Mouse (Mus musculus): ENCODE measurements at regions not wholly inside any gene's neighbourhood (a gene's known extent, or its start where the extent isn't known, plus 50 kb on each side); places are given as distances from the start of the nearest gene placed in this dataset.

- H3K4me1 ChIP-seq (ENCODE audit: control insufficient read depth, insufficient read depth, low read length): no peaks in the 10 kb centered on the region
- ATAC-seq (replicated peaks; ENCODE audit: insufficient number of reproducible peaks, low FRiP score, low TSS enrichment, low read depth): no peak
- no peaks in the 10 kb centered on the region for H3K27me3 ChIP-seq (ENCODE audit: control insufficient read depth, insufficient read depth, low read length)
- no peaks in the 10 kb centered on the region for H3K9me3 ChIP-seq (replicated peaks; ENCODE audit: control insufficient read depth, low read length)
- no peak overlapping the region for H3K4me3 ChIP-seq (ENCODE audit: low read depth, low read length)
- H3K27ac ChIP-seq (replicated peaks; ENCODE audit: low read depth, low read length): no peak overlapping the region
- DNase-seq (ENCODE audit: low spot score): no peak
- no peak overlapping the region for H3K4me2 ChIP-seq (ENCODE audit: low read depth, low read length)
- WGBS: 81% methylated on average over 6 of the region's 6 CpGs
- H3K36me3 ChIP-seq (replicated peaks; ENCODE audit: control insufficient read depth, insufficient read depth, low read depth, low read length): no peaks in the 10 kb centered on the region
- no peak overlapping the region for H3K9ac ChIP-seq (replicated peaks; ENCODE audit: low read length)
Measured at GRCm38 (mm10) chr3:15071030-15071883, 185.2 kb downstream of the Car2 start.

- WGBS: 87% methylated on average over 2 of the region's 2 CpGs
- H3K9me3 ChIP-seq (replicated peaks; ENCODE audit: control insufficient read depth, low read length): no peaks in the 10 kb centered on the region
Measured at GRCm38 (mm10) chr3:15073405-15073804, 187.3 kb downstream of the Car2 start.

GRCm38 (mm10) chr3:15073847-15074246 lies 187.8 kb downstream of the Car2 start:
- no peaks in the 10 kb centered on the region for H3K9me3 ChIP-seq (replicated peaks; ENCODE audit: control insufficient read depth, low read length)
- WGBS: 62% methylated on average over 1 of the region's 1 CpGs
- ATAC-seq (replicated peaks; ENCODE audit: insufficient number of reproducible peaks, low FRiP score, low TSS enrichment, low read depth) (no peak), DNase-seq (ENCODE audit: low spot score) (no peak)
- H3K4me1 ChIP-seq (ENCODE audit: control insufficient read depth, insufficient read depth, low read length): no peaks in the 10 kb centered on the region
- no peak overlapping the region for H3K9ac ChIP-seq (replicated peaks; ENCODE audit: low read length)
- no peaks in the 10 kb centered on the region for H3K27me3 ChIP-seq (ENCODE audit: control insufficient read depth, insufficient read depth, low read length)
- H3K36me3 ChIP-seq (replicated peaks; ENCODE audit: control insufficient read depth, insufficient read depth, low read depth, low read length): no peaks in the 10 kb centered on the region
- no peak overlapping the region for H3K4me3 ChIP-seq (ENCODE audit: low read depth, low read length)
- H3K27ac ChIP-seq (replicated peaks; ENCODE audit: low read depth, low read length): no peak overlapping the region
- H3K4me2 ChIP-seq (ENCODE audit: low read depth, low read length): no peak overlapping the region

More at GRCm38 (mm10) chr3:15073405-15073804, 187.3 kb downstream of the Car2 start:
- Histone ChIP-seq H3K4me2 (ENCODE audit: low read depth, low read length) (no peak overlapping the region), H3K4me1 (ENCODE audit: control insufficient read depth, insufficient read depth, low read length) (no peaks in the 10 kb centered on the region), H3K9ac (replicated peaks; ENCODE audit: low read length) (no peak overlapping the region), H3K36me3 (replicated peaks; ENCODE audit: control insufficient read depth, insufficient read depth, low read depth, low read length) (no peaks in the 10 kb centered on the region), H3K4me3 (ENCODE audit: low read depth, low read length) (no peak overlapping the region), H3K27ac (replicated peaks; ENCODE audit: low read depth, low read length) (no peak overlapping the region), H3K27me3 (ENCODE audit: control insufficient read depth, insufficient read depth, low read length) (no peaks in the 10 kb centered on the region)
- DNase-seq (ENCODE audit: low spot score) (no peak), ATAC-seq (replicated peaks; ENCODE audit: insufficient number of reproducible peaks, low FRiP score, low TSS enrichment, low read depth) (no peak)

GRCm38 (mm10) chr3:15074949-15075348 lies 188.9 kb downstream of the Car2 start:
- Histone ChIP-seq H3K9ac (replicated peaks; ENCODE audit: low read length) (no peak overlapping the region), H3K4me3 (ENCODE audit: low read depth, low read length) (no peak overlapping the region), H3K4me1 (ENCODE audit: control insufficient read depth, insufficient read depth, low read length) (no peaks in the 10 kb centered on the region), H3K27me3 (ENCODE audit: control insufficient read depth, insufficient read depth, low read length) (no peaks in the 10 kb centered on the region), H3K36me3 (replicated peaks; ENCODE audit: control insufficient read depth, insufficient read depth, low read depth, low read length) (no peaks in the 10 kb centered on the region), H3K9me3 (replicated peaks; ENCODE audit: control insufficient read depth, low read length) (no peaks in the 10 kb centered on the region), H3K27ac (replicated peaks; ENCODE audit: low read depth, low read length) (no peak overlapping the region), H3K4me2 (ENCODE audit: low read depth, low read length) (no peak overlapping the region)
- no peak for ATAC-seq (replicated peaks; ENCODE audit: insufficient number of reproducible peaks, low FRiP score, low TSS enrichment, low read depth)
- DNase-seq (ENCODE audit: low spot score): no peak

- WGBS: 61% methylated on average over 1 of the region's 1 CpGs
Measured at GRCm38 (mm10) chr3:15090124-15090523, 204.1 kb downstream of the Car2 start.

GRCm38 (mm10) chr3:15098206-15098817 lies 212.2 kb downstream of the Car2 start:
- H3K9ac ChIP-seq (replicated peaks; ENCODE audit: low read length): no peak overlapping the region
- no peaks in the 10 kb centered on the region for H3K27me3 ChIP-seq (ENCODE audit: control insufficient read depth, insufficient read depth, low read length)
- 47% methylated on average over 6 of the region's 6 CpGs for WGBS
- H3K4me2 ChIP-seq (ENCODE audit: low read depth, low read length): no peak overlapping the region
- ATAC-seq (replicated peaks; ENCODE audit: insufficient number of reproducible peaks, low FRiP score, low TSS enrichment, low read depth): no peak
- no peaks in the 10 kb centered on the region for H3K9me3 ChIP-seq (replicated peaks; ENCODE audit: control insufficient read depth, low read length)
- H3K36me3 ChIP-seq (replicated peaks; ENCODE audit: control insufficient read depth, insufficient read depth, low read depth, low read length): no peaks in the 10 kb centered on the region
- peak; percentile 9 for DNase-seq (ENCODE audit: low spot score)
- no peaks in the 10 kb centered on the region for H3K4me1 ChIP-seq (ENCODE audit: control insufficient read depth, insufficient read depth, low read length)
- no peak overlapping the region for H3K27ac ChIP-seq (replicated peaks; ENCODE audit: low read depth, low read length)
- H3K4me3 ChIP-seq (ENCODE audit: low read depth, low read length): no peak overlapping the region

More at GRCm38 (mm10) chr3:15090124-15090523, 204.1 kb downstream of the Car2 start:
- Histone ChIP-seq H3K9me3 (replicated peaks; ENCODE audit: control insufficient read depth, low read length) (no peaks in the 10 kb centered on the region), H3K4me2 (ENCODE audit: low read depth, low read length) (no peak overlapping the region), H3K4me3 (ENCODE audit: low read depth, low read length) (no peak overlapping the region), H3K9ac (replicated peaks; ENCODE audit: low read length) (no peak overlapping the region), H3K27me3 (ENCODE audit: control insufficient read depth, insufficient read depth, low read length) (no peaks in the 10 kb centered on the region), H3K27ac (replicated peaks; ENCODE audit: low read depth, low read length) (no peak overlapping the region), H3K4me1 (ENCODE audit: control insufficient read depth, insufficient read depth, low read length) (no peaks in the 10 kb centered on the region), H3K36me3 (replicated peaks; ENCODE audit: control insufficient read depth, insufficient read depth, low read depth, low read length) (no peaks in the 10 kb centered on the region)
- no peak for ATAC-seq (replicated peaks; ENCODE audit: insufficient number of reproducible peaks, low FRiP score, low TSS enrichment, low read depth)
- no peak for DNase-seq (ENCODE audit: low spot score)

GRCm38 (mm10) chr3:15098981-15099380 lies 212.9 kb downstream of the Car2 start:
- H3K9me3 ChIP-seq (replicated peaks; ENCODE audit: control insufficient read depth, low read length): no peaks in the 10 kb centered on the region
- no peak overlapping the region for H3K27ac ChIP-seq (replicated peaks; ENCODE audit: low read depth, low read length)
- no peak overlapping the region for H3K4me3 ChIP-seq (ENCODE audit: low read depth, low read length)
- H3K36me3 ChIP-seq (replicated peaks; ENCODE audit: control insufficient read depth, insufficient read depth, low read depth, low read length): no peaks in the 10 kb centered on the region
- no peaks in the 10 kb centered on the region for H3K4me1 ChIP-seq (ENCODE audit: control insufficient read depth, insufficient read depth, low read length)
- no peak overlapping the region for H3K9ac ChIP-seq (replicated peaks; ENCODE audit: low read length)
- no peaks in the 10 kb centered on the region for H3K27me3 ChIP-seq (ENCODE audit: control insufficient read depth, insufficient read depth, low read length)
- H3K4me2 ChIP-seq (ENCODE audit: low read depth, low read length): no peak overlapping the region
- ATAC-seq (replicated peaks; ENCODE audit: insufficient number of reproducible peaks, low FRiP score, low TSS enrichment, low read depth) (no peak), DNase-seq (ENCODE audit: low spot score) (no peak)

GRCm38 (mm10) chr3:15105627-15106026 lies 219.6 kb downstream of the Car2 start:
- H3K4me2 ChIP-seq (ENCODE audit: low read depth, low read length): no peak overlapping the region
- DNase-seq (ENCODE audit: low spot score): peak; percentile 15
- H3K9ac ChIP-seq (replicated peaks; ENCODE audit: low read length): no peak overlapping the region
- no peaks in the 10 kb centered on the region for H3K9me3 ChIP-seq (replicated peaks; ENCODE audit: control insufficient read depth, low read length)
- no peaks in the 10 kb centered on the region for H3K36me3 ChIP-seq (replicated peaks; ENCODE audit: control insufficient read depth, insufficient read depth, low read depth, low read length)
- no peaks in the 10 kb centered on the region for H3K27me3 ChIP-seq (ENCODE audit: control insufficient read depth, insufficient read depth, low read length)
- 28% methylated on average over 4 of the region's 4 CpGs for WGBS
- H3K4me3 ChIP-seq (ENCODE audit: low read depth, low read length): no peak overlapping the region
- no peaks in the 10 kb centered on the region for H3K4me1 ChIP-seq (ENCODE audit: control insufficient read depth, insufficient read depth, low read length)
- no peak for ATAC-seq (replicated peaks; ENCODE audit: insufficient number of reproducible peaks, low FRiP score, low TSS enrichment, low read depth)
- no peak overlapping the region for H3K27ac ChIP-seq (replicated peaks; ENCODE audit: low read depth, low read length)
